25 mouse cellular contexts compared by ENCODE assay signal in the genomic region with DNA sequence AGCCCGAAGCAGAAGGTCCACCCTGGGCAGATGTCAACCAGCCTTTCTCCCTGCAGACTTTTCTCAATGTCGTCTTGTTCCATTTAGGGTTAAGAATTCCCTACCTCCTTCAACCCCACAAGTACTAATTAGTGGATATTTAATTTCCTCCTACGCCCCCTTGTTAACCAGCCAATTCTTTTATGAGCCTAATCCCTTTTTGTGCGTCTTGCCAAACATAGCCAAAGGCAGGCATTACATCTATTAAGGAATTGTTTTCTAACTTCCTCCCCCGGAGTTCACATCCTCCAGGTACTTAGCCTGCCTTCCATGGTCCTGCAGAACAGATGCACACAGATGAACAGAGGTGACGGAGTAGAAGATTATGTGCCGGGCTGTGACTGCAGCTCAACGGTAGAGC. TPM values are rescaled to one million over a fixed set of nuclear protein-coding genes. Genes with fewer than 3 reads are reported as not detected.
DNase-seq lines count a peak whose midpoint lies in the region; ATAC-seq and TF ChIP-seq lines count a peak whose summit lies in the region.
"Had no signal": no experiment of that assay in that cellular context is flagged by ENCODE, and none has a peak within 500 bp of the region (broad histone marks: within the 10 kb centered on the region; RNA-seq: fewer than 3 reads in every experiment).

No protein-coding gene starts in this region.

- no peak overlapping the region for H3K4me2 ChIP-seq in embryonic facial prominence, embryonic 14.5 days (ENCODE audit: low read depth, low read length)
- H3K4me2 ChIP-seq: embryonic facial prominence, embryonic 13.5 days; forebrain, embryonic 13.5 days had no signal

- intact Hi-C loops in left cerebral cortex, postnatal 25 days (cut with DNase I): no loop called here

- no peaks in the 10 kb centered on the region for H3K36me3 ChIP-seq in embryonic facial prominence, embryonic 14.5 days (ENCODE audit: control insufficient read depth, insufficient read depth, low read length)
- H3K36me3 ChIP-seq in embryonic facial prominence, embryonic 10.5 days (replicated peaks): no peaks in the 10 kb centered on the region
- no peaks in the 10 kb centered on the region for H3K36me3 ChIP-seq in limb, embryonic 10.5 days
- H3K36me3 ChIP-seq: embryonic facial prominence, embryonic 13.5 days; G1E had no signal

- no peak for TF ChIP-seq POLR2A in brain, embryonic 14.5 days (IDR thresholded peaks at IDR 0.05; ENCODE audit: borderline replicate concordance, extremely low read depth, insufficient read depth, insufficient read length, poor library complexity, severe bottlenecking)

- no peak overlapping the region for H3K9ac ChIP-seq in embryonic facial prominence, embryonic 14.5 days (ENCODE audit: low read depth, low read length)
- H3K9ac ChIP-seq: embryonic facial prominence, embryonic 13.5 days; forebrain, embryonic 13.5 days; forebrain, postnatal 0 days had no signal

- H3K4me3 ChIP-seq in embryonic facial prominence, embryonic 14.5 days (ENCODE audit: low read depth, low read length): no peak overlapping the region
- H3K4me3 ChIP-seq in embryonic facial prominence, embryonic 10.5 days: no peak overlapping the region
- H3K4me3 ChIP-seq in limb, embryonic 10.5 days: no peak overlapping the region
- H3K4me3 ChIP-seq: embryonic facial prominence, embryonic 13.5 days; erythroblast, embryonic 14.5 days; forebrain, embryonic 13.5 days had no signal

- peak; percentile 66; the same call in 1 of the 2 replicates for ATAC-seq in embryonic facial prominence, embryonic 14.5 days (ENCODE audit: low read depth)
- ATAC-seq: activated CD4-positive, CD25-positive, alpha-beta regulatory T cell, adult 4 months; CD4-positive, CD25-positive, alpha-beta regulatory T cell, adult 4 months; forebrain, embryonic 13.5 days; forebrain, postnatal 0 days; Patski had no signal

- H3K9me3 ChIP-seq in embryonic facial prominence, embryonic 14.5 days (ENCODE audit: control insufficient read depth, low read length): no peaks in the 10 kb centered on the region
- H3K9me3 ChIP-seq in embryonic facial prominence, embryonic 10.5 days: no peaks in the 10 kb centered on the region
- H3K9me3 ChIP-seq in limb, embryonic 10.5 days (replicated peaks): no peaks in the 10 kb centered on the region
- H3K9me3 ChIP-seq: embryonic facial prominence, embryonic 13.5 days; forebrain, embryonic 13.5 days; G1E had no signal

- H3K27me3 ChIP-seq in embryonic facial prominence, embryonic 14.5 days (replicated peaks; ENCODE audit: control insufficient read depth, insufficient read depth, low read length): no peaks in the 10 kb centered on the region
- no peaks in the 10 kb centered on the region; the same call in 1 of the 2 replicates for H3K27me3 ChIP-seq in embryonic facial prominence, embryonic 10.5 days (replicated peaks; ENCODE audit: low read depth, poor library complexity, severe bottlenecking)
- no peaks in the 10 kb centered on the region for H3K27me3 ChIP-seq in limb, embryonic 10.5 days (ENCODE audit: low read depth, poor library complexity, severe bottlenecking)
- H3K27me3 ChIP-seq: embryonic facial prominence, embryonic 13.5 days had no signal

- 56% methylated on average over 8 of the region's 8 CpGs for WGBS in embryonic facial prominence, embryonic 14.5 days
- 66% methylated on average over 8 of the region's 8 CpGs for WGBS in embryonic facial prominence, embryonic 10.5 days
- 66% methylated on average over 8 of the region's 8 CpGs for WGBS in limb, embryonic 10.5 days

- no peak overlapping the region for H3K27ac ChIP-seq in embryonic facial prominence, embryonic 14.5 days (replicated peaks; ENCODE audit: low read depth, low read length)
- H3K27ac ChIP-seq in embryonic facial prominence, embryonic 10.5 days (replicated peaks): no peak overlapping the region
- 0 out of 2 replicates have a peak overlapping the region, but pooled peaks have one; percentile 4 for H3K27ac ChIP-seq in limb, embryonic 10.5 days
- H3K27ac ChIP-seq: embryonic facial prominence, embryonic 13.5 days; forebrain, embryonic 13.5 days had no signal

- H3K4me1 ChIP-seq in embryonic facial prominence, embryonic 14.5 days (ENCODE audit: control insufficient read depth, insufficient read depth, low read length): peaks cover 5% of the 10 kb centered on the region; the same call in 1 of the 2 replicates
- H3K4me1 ChIP-seq in embryonic facial prominence, embryonic 10.5 days: peaks cover 21% of the 10 kb centered on the region
- H3K4me1 ChIP-seq in limb, embryonic 10.5 days: peaks cover 16% of the 10 kb centered on the region
- H3K4me1 ChIP-seq: forebrain, embryonic 13.5 days had no signal

- peak; percentile 41 for DNase-seq in embryonic facial prominence, embryonic 14.5 days (ENCODE audit: low spot score)
- no peak for DNase-seq in embryonic facial prominence, embryonic 10.5 days (ENCODE audit: low spot score)
- peak; percentile 34 for DNase-seq in brain, embryonic 14.5 days (ENCODE audit: low read depth)
- DNase-seq in fat pad, adult 2 months (ENCODE audit: extremely low read depth, low read depth, low spot score): peak; percentile 83
- DNase-seq in limb, embryonic 10.5 days (ENCODE audit: low spot score): no peak
- no peak for DNase-seq in left cerebral cortex, postnatal 25 days (ENCODE audit: low spot score in 2 of 2)
- DNase-seq in liver: no peak
- DNase-seq: adrenal gland, adult 2 months; adrenal gland, postnatal 10 days; adrenal gland, postnatal 25 days; B cell, adult 2 months; cerebellum, adult 11-12 months; cerebellum, adult 2 months; cerebellum, adult 9-10 months; cerebellum, postnatal 10 days; cerebellum, postnatal 25 days; forebrain, postnatal 0 days had no signal

- no peak for TF ChIP-seq CTCF in brain, embryonic 14.5 days (IDR thresholded peaks at IDR 0.05; ENCODE audit: borderline replicate concordance, extremely low read depth, insufficient read depth, insufficient read length)

RNA-seq across cellular contexts. Expression of a gene that starts 27.5 kb away (rescaled TPM):
- polyA plus RNA-seq in embryonic facial prominence, embryonic 14.5 days (2014; fragmentation: Nextera tagmentation; extraction: Ambion mirVana): 7.5 and 8.7 TPM in 2 replicates
- 6.0 and 6.1 TPM in 2 replicates for polyA plus RNA-seq in embryonic facial prominence, embryonic 10.5 days (2016; fragmentation: Nextera tagmentation; extraction: Ambion mirVana)
- 2.1 and 3.2 TPM in 2 replicates for polyA plus RNA-seq in brain, embryonic 14.5 days (2012; rRNA removed)
- polyA plus RNA-seq in limb, embryonic 10.5 days (2016; fragmentation: Nextera tagmentation; extraction: Ambion mirVana): 2.7 and 2.9 TPM in 2 replicates
- 1 to 10 TPM; 1.1 to 1.3 TPM for total RNA-seq in left cerebral cortex, postnatal 25 days (2021)
- total RNA-seq: CH12.LX had no signal
- polyA plus RNA-seq: activated CD4-positive, CD25-positive, alpha-beta regulatory T cell, adult 4 months; CD4-positive, CD25-positive, alpha-beta regulatory T cell, adult 4 months; G1E; Patski had no signal

Comparison
In these comparisons a context has a peak if more than half of its experiments do, and no peak if none do; other contexts are left out.
1. DNase-seq: peak in embryonic facial prominence, embryonic 14.5 days (single experiment), brain, embryonic 14.5 days (single experiment) and fat pad, adult 2 months (single experiment); none in embryonic facial prominence, embryonic 10.5 days (single experiment), limb, embryonic 10.5 days (single experiment), left cerebral cortex, postnatal 25 days (0 of 2) and liver (single experiment).